Mouse (Mus musculus): ENCODE data around the gene Iqck. TPM values are rescaled to one million over a fixed set of nuclear protein-coding genes. Genes with fewer than 3 reads are reported as not detected.

Gene Iqck
- polyA plus RNA-seq, 1 experiment from 2014 or later = 4.5 TPM

DNA sequence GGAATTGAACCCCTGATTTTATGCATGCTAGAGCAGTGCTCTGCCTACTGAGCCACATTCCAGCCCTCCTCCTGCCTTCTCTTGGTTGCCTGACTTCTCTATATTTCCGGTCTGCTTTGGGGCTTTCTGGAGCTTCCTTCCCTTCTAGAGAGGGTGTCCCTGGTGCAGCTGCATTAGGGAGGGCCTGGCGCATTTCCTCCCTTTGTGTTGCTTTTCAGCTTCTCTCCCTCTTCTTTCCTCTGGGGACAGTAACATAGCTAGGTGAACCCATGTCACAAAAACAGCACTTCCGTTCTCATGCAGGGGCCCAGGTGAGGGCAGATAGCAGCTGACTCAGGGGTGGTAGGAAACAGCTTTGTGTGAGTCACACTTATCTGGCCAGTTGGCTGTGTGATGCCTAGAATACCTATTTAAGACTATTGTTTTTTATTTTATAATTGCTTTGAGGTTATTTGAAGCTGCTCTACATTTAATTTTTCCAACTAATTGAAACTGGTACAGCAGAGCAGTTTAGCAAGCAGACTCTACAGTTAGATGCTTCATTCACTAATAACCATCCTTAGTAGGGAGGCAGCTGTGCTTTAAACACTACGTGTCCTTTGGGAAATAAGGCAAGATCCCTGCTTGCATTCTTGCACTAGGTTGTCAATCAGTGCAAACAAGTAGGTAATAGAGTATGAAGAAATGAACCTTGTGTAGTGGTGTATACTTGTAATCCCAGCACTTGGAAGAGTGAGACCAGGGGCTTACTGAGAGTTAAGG is 67.1 kb downstream of the Iqck start:
- Histone ChIP-seq H3K36me3 (ENCODE audit: control insufficient read depth, insufficient read depth) (no peaks in the 10 kb centered on the region), H3K4me3 (replicated peaks; ENCODE audit: low read length) (no peak overlapping the region), H3K4me2 (ENCODE audit: low read length) (no peak overlapping the region), H3K27ac (ENCODE audit: low read length) (no peak overlapping the region), H3K4me1 (replicated peaks; ENCODE audit: control insufficient read depth, insufficient read depth, low read length) (no peaks in the 10 kb centered on the region), H3K9me3 (ENCODE audit: control insufficient read depth, low read length) (no peaks in the 10 kb centered on the region), H3K27me3 (replicated peaks; ENCODE audit: control insufficient read depth, insufficient read depth, low read length) (no peaks in the 10 kb centered on the region), H3K9ac (replicated peaks; ENCODE audit: low read depth, low read length) (no peak overlapping the region)
- no peak for ATAC-seq
- 79% methylated on average over 4 of the region's 4 CpGs for WGBS

- Histone ChIP-seq H3K9me3 (ENCODE audit: control insufficient read depth, low read length) (no peaks in the 10 kb centered on the region), H3K4me3 (replicated peaks; ENCODE audit: low read length) (no peak overlapping the region), H3K4me2 (ENCODE audit: low read length) (no peak overlapping the region), H3K9ac (replicated peaks; ENCODE audit: low read depth, low read length) (no peak overlapping the region), H3K27ac (ENCODE audit: low read length) (no peak overlapping the region), H3K4me1 (replicated peaks; ENCODE audit: control insufficient read depth, insufficient read depth, low read length) (no peaks in the 10 kb centered on the region; the same call in 1 of the 2 replicates), H3K27me3 (replicated peaks; ENCODE audit: control insufficient read depth, insufficient read depth, low read length) (no peaks in the 10 kb centered on the region), H3K36me3 (ENCODE audit: control insufficient read depth, insufficient read depth) (no peaks in the 10 kb centered on the region)
- no peak for ATAC-seq
- WGBS = 93% methylated on average over 3 of the region's 3 CpGs
These were observed 70.0 kb downstream of the Iqck start for GRCm38 (mm10) chr7:118925547-118925946.

DNA sequence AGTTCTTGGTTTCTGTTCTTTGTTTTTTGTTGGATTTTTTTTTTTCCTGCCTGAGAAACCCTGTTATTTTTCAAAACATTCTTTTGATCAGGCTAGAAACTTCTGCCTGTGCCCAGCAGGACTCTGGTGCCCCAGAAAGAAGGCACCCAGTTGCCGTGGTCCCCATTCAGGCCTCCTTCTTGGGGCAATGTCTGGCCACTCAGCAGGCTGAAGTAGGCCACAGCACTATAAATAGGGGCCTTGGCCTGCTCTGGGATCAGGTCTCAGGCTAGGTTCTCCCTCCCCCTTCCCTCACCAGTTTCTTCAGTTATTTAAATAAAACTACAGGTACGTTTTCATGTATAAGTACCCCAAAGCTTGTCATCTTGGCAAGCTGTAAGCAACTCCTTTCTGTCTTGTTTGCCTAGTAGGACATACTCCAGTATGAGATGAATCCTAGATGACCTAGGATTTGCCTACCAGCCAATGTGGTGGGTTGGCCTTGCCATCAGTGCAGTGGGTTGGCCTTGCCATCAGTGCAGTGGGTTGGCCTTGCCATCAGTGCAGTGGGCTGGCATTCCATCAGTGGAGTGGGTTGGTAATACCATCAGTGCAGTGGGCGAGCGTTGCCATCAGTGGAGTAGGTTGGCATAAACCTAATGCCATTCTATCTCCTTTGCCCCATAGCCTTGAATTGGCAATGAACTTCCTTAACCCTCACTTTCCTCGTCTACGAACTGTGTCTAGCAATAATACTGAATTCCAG is 71.1 kb downstream of the Iqck start:
- H3K9me3 ChIP-seq (ENCODE audit: control insufficient read depth, low read length) = no peaks in the 10 kb centered on the region
- no peaks in the 10 kb centered on the region for H3K36me3 ChIP-seq (ENCODE audit: control insufficient read depth, insufficient read depth)
- no peak overlapping the region for H3K4me2 ChIP-seq (ENCODE audit: low read length)
- no peak overlapping the region for H3K4me3 ChIP-seq (replicated peaks; ENCODE audit: low read length)
- WGBS = 85% methylated on average over 6 of the region's 6 CpGs
- H3K27ac ChIP-seq (ENCODE audit: low read length) = no peak overlapping the region
- H3K27me3 ChIP-seq (replicated peaks; ENCODE audit: control insufficient read depth, insufficient read depth, low read length) = no peaks in the 10 kb centered on the region
- H3K4me1 ChIP-seq (replicated peaks; ENCODE audit: control insufficient read depth, insufficient read depth, low read length) = no peaks in the 10 kb centered on the region; the same call in 1 of the 2 replicates
- ATAC-seq = no peak
- no peak overlapping the region for H3K9ac ChIP-seq (replicated peaks; ENCODE audit: low read depth, low read length)

- H3K27me3 ChIP-seq (replicated peaks; ENCODE audit: control insufficient read depth, insufficient read depth, low read length) = no peaks in the 10 kb centered on the region
- no peaks in the 10 kb centered on the region; the same call in 1 of the 2 replicates for H3K4me1 ChIP-seq (replicated peaks; ENCODE audit: control insufficient read depth, insufficient read depth, low read length)
- H3K9ac ChIP-seq (replicated peaks; ENCODE audit: low read depth, low read length) = no peak overlapping the region
- no peaks in the 10 kb centered on the region for H3K36me3 ChIP-seq (ENCODE audit: control insufficient read depth, insufficient read depth)
- no peak overlapping the region for H3K27ac ChIP-seq (ENCODE audit: low read length)
- WGBS = 95% methylated on average over 2 of the region's 2 CpGs
- no peak overlapping the region for H3K4me3 ChIP-seq (replicated peaks; ENCODE audit: low read length)
- ATAC-seq = no peak
- H3K4me2 ChIP-seq (ENCODE audit: low read length) = no peak overlapping the region
- no peaks in the 10 kb centered on the region for H3K9me3 ChIP-seq (ENCODE audit: control insufficient read depth, low read length)
These were observed 71.7 kb downstream of the Iqck start for GRCm38 (mm10) chr7:118927279-118927678.

- no peak overlapping the region for H3K4me3 ChIP-seq (replicated peaks; ENCODE audit: low read length)
- H3K4me1 ChIP-seq (replicated peaks; ENCODE audit: control insufficient read depth, insufficient read depth, low read length) = no peaks in the 10 kb centered on the region; the same call in 1 of the 2 replicates
- WGBS = 85% methylated on average over 3 of the region's 3 CpGs
- no peak overlapping the region for H3K9ac ChIP-seq (replicated peaks; ENCODE audit: low read depth, low read length)
- H3K9me3 ChIP-seq (ENCODE audit: control insufficient read depth, low read length) = no peaks in the 10 kb centered on the region
- H3K27ac ChIP-seq (ENCODE audit: low read length) = no peak overlapping the region
- H3K27me3 ChIP-seq (replicated peaks; ENCODE audit: control insufficient read depth, insufficient read depth, low read length) = no peaks in the 10 kb centered on the region
- H3K36me3 ChIP-seq (ENCODE audit: control insufficient read depth, insufficient read depth) = no peaks in the 10 kb centered on the region
- no peak for ATAC-seq
- H3K4me2 ChIP-seq (ENCODE audit: low read length) = no peak overlapping the region
These were observed 72.8 kb downstream of the Iqck start for GRCm38 (mm10) chr7:118928316-118928715.

DNA sequence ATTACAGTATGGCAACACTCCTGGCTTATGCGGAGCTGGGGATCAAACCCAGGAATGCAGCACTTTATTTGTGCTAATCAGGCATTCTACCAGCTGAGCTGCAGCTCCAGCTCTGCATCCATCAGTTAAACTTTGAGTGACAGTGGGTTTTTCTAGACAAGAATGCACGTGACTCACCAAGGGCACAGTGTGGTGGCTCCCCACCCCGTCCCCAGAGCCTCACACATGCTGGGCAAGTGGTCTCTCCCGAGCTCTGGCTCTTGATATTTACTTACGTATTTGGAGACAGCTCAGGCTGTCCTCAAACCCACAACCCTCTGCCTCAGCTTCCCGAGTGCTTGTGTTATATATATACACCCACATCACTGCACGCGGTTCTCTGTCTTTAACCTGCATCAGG is 73.4 kb downstream of the Iqck start:
- no peak for ATAC-seq
- H3K4me2 ChIP-seq (ENCODE audit: low read length) = no peak overlapping the region
- no peaks in the 10 kb centered on the region for H3K36me3 ChIP-seq (ENCODE audit: control insufficient read depth, insufficient read depth)
- 74% methylated on average over 8 of the region's 8 CpGs for WGBS
- no peaks in the 10 kb centered on the region for H3K9me3 ChIP-seq (ENCODE audit: control insufficient read depth, low read length)
- no peak overlapping the region for H3K4me3 ChIP-seq (replicated peaks; ENCODE audit: low read length)
- no peaks in the 10 kb centered on the region for H3K27me3 ChIP-seq (replicated peaks; ENCODE audit: control insufficient read depth, insufficient read depth, low read length)
- no peak overlapping the region for H3K9ac ChIP-seq (replicated peaks; ENCODE audit: low read depth, low read length)
- no peaks in the 10 kb centered on the region; the same call in 1 of the 2 replicates for H3K4me1 ChIP-seq (replicated peaks; ENCODE audit: control insufficient read depth, insufficient read depth, low read length)
- H3K27ac ChIP-seq (ENCODE audit: low read length) = no peak overlapping the region

DNA sequence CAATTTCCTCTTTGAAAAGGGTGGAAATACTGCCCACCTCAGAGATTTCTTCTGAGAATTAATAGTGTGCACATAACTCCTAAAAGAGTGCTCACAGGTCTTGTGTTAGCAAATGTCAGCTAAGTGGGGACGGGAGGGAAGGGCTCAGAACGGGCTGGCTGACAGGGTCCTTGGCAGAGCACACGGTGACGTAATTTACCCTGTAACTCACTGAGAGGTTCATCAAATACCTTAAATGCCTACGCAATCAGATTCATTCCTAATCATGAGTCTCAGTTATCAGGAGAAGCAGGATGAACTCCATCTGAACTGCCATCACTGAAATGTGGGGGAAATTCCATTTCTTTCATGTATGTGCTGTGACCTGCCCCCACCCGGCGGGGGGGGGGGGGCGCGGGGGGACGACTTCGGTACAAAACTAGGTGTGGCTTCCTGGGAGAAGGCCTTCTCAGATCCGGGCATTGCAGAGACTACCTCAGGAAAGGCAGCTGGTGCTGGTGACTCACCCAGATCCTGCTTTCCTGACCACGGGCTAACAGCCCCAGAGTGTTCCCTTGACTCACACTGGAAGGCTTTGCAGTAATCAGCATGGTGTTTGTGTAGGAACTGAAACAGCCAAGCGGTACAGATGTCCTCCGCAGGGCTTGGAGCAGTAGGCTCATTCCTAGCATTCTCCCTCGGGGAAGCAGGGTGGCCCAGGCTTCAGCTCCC is 74.2 kb downstream of the Iqck start:
- Histone ChIP-seq H3K9ac (replicated peaks; ENCODE audit: low read depth, low read length) (no peak overlapping the region), H3K4me3 (replicated peaks; ENCODE audit: low read length) (no peak overlapping the region), H3K27me3 (replicated peaks; ENCODE audit: control insufficient read depth, insufficient read depth, low read length) (no peaks in the 10 kb centered on the region), H3K36me3 (ENCODE audit: control insufficient read depth, insufficient read depth) (no peaks in the 10 kb centered on the region), H3K27ac (ENCODE audit: low read length) (no peak overlapping the region), H3K4me1 (replicated peaks; ENCODE audit: control insufficient read depth, insufficient read depth, low read length) (no peaks in the 10 kb centered on the region; the same call in 1 of the 2 replicates), H3K9me3 (ENCODE audit: control insufficient read depth, low read length) (no peaks in the 10 kb centered on the region), H3K4me2 (ENCODE audit: low read length) (no peak overlapping the region)
- WGBS = 48% methylated on average over 16 of the region's 16 CpGs
- peak; percentile 45; the same call in 1 of the 2 replicates for ATAC-seq

GRCm38 (mm10) chr7:118931502-118932395 is 76.2 kb downstream of the Iqck start:
- no peaks in the 10 kb centered on the region; the same call in 1 of the 2 replicates for H3K4me1 ChIP-seq (replicated peaks; ENCODE audit: control insufficient read depth, insufficient read depth, low read length)
- no peak overlapping the region for H3K4me2 ChIP-seq (ENCODE audit: low read length)
- ATAC-seq = no peak
- H3K27me3 ChIP-seq (replicated peaks; ENCODE audit: control insufficient read depth, insufficient read depth, low read length) = no peaks in the 10 kb centered on the region
- no peak overlapping the region for H3K4me3 ChIP-seq (replicated peaks; ENCODE audit: low read length)
- no peaks in the 10 kb centered on the region for H3K9me3 ChIP-seq (ENCODE audit: control insufficient read depth, low read length)
- H3K27ac ChIP-seq (ENCODE audit: low read length) = no peak overlapping the region
- no peaks in the 10 kb centered on the region for H3K36me3 ChIP-seq (ENCODE audit: control insufficient read depth, insufficient read depth)
- no peak overlapping the region for H3K9ac ChIP-seq (replicated peaks; ENCODE audit: low read depth, low read length)
- WGBS = 75% methylated on average over 17 of the region's 17 CpGs
